Comparison of ENCODE assay signal across 9 mouse cellular contexts in the genomic region with DNA sequence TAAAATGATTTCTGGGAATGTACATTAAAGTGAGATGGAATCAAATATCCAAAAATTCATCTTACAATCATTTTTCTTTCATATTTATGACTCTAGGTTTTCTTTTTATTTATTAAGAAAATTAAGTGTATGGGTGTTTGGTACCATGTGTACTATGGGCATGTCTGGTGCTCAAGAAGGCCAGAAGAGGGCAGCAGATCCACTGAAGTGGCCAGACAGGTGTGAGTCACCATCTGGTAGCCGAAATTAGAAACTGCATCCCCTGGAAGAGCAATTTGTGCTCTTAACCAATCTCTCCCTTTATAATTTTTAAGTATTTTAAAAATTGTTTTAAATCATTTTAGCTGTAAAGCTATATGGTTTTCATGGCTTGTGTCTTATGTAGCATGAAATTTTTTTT. TPM values are rescaled to one million over a fixed set of nuclear protein-coding genes. Genes with fewer than 3 reads are reported as not detected.
DNase-seq lines count a peak whose midpoint lies in the region; ATAC-seq and TF ChIP-seq lines count a peak whose summit lies in the region.
"Had no signal": no experiment of that assay in that cellular context is flagged by ENCODE, and none has a peak within 500 bp of the region (broad histone marks: within the 10 kb centered on the region; RNA-seq: fewer than 3 reads in every experiment).

No protein-coding gene starts in this region.

- peak; percentile 11 for DNase-seq in gastrocnemius, adult 18-20 months (ENCODE audit: low spot score)
- DNase-seq in gastrocnemius, postnatal 25 days: no peak
- peak in 1 of 2 experiments; percentile 10 for DNase-seq in spleen, adult 2 months (ENCODE audit: low read depth in 1 of 2, low spot score in 2 of 2)
- DNase-seq in spleen, adult 12 weeks (ENCODE audit: low spot score): no peak
- peak; percentile 40 for DNase-seq in kidney, postnatal 0 days (ENCODE audit: low spot score)
- DNase-seq in retina, adult 2 months (ENCODE audit: low read depth, low spot score): peak; percentile 11
- no peak for DNase-seq in urinary bladder, postnatal 10 days (ENCODE audit: low spot score)

- no peak overlapping the region for H3K4me3 ChIP-seq in spleen, adult 2 months (ENCODE audit: extremely low read depth, insufficient read depth, insufficient read length)
- H3K4me3 ChIP-seq in bone marrow macrophage, adult 2 months (ENCODE audit: insufficient read depth, low read length): no peak overlapping the region
- no peak overlapping the region for H3K4me3 ChIP-seq in kidney, postnatal 0 days (replicated peaks; ENCODE audit: low read depth, low read length)
- H3K4me3 ChIP-seq: limb, embryonic 15.5 days had no signal

- no peak for ATAC-seq in kidney, postnatal 0 days (replicated peaks; ENCODE audit: low FRiP score, low read depth)

- WGBS in spleen, adult 2 months: 11% methylated on average over 1 of the region's 1 CpGs
- WGBS in kidney, postnatal 0 days: 17% methylated on average over 1 of the region's 1 CpGs

- H3K27ac ChIP-seq in spleen, adult 2 months (ENCODE audit: insufficient read depth, low read length): no peak overlapping the region
- no peak overlapping the region for H3K27ac ChIP-seq in bone marrow macrophage, adult 2 months (ENCODE audit: insufficient read depth, low read depth, low read length)
- no peak overlapping the region for H3K27ac ChIP-seq in kidney, postnatal 0 days
- H3K27ac ChIP-seq: limb, embryonic 15.5 days had no signal

- no peak overlapping the region for H3K9ac ChIP-seq in kidney, postnatal 0 days (ENCODE audit: low read depth, low read length)
- H3K9ac ChIP-seq: limb, embryonic 15.5 days had no signal

- H3K9me3 ChIP-seq in kidney, postnatal 0 days (replicated peaks; ENCODE audit: low read length): no peaks in the 10 kb centered on the region
- H3K9me3 ChIP-seq: limb, embryonic 15.5 days had no signal

- no peaks in the 10 kb centered on the region for H3K4me1 ChIP-seq in spleen, adult 2 months (ENCODE audit: control insufficient read depth, insufficient read depth, insufficient read length)
- no peaks in the 10 kb centered on the region for H3K4me1 ChIP-seq in bone marrow macrophage, adult 2 months (ENCODE audit: control insufficient read depth, insufficient read depth, low read length)
- no peaks in the 10 kb centered on the region for H3K4me1 ChIP-seq in kidney, postnatal 0 days (replicated peaks; ENCODE audit: insufficient read depth, low read length)
- H3K4me1 ChIP-seq: limb, embryonic 15.5 days had no signal

- peak; percentile 19; the same call in 1 of the 2 replicates for TF ChIP-seq CTCF in spleen, adult 2 months (IDR thresholded peaks at IDR 0.05; ENCODE audit: extremely low read depth, insufficient read depth, insufficient read length, insufficient replicate concordance)
- peak; percentile 28; the same call in 1 of the 2 replicates for TF ChIP-seq CTCF in bone marrow macrophage, adult 2 months (IDR thresholded peaks at IDR 0.05; ENCODE audit: low read depth, low read length)
- TF ChIP-seq CTCF in kidney, postnatal 0 days (IDR thresholded peaks at IDR 0.05; ENCODE audit: low read depth): peak; percentile 61

- no peak for TF ChIP-seq POLR2A in spleen, adult 2 months (IDR thresholded peaks at IDR 0.05; ENCODE audit: low read depth, low read length)
- TF ChIP-seq POLR2A in bone marrow macrophage, adult 2 months (IDR thresholded peaks at IDR 0.05; ENCODE audit: borderline replicate concordance, low read depth, low read length): no peak

- H3K36me3 ChIP-seq in spleen, adult 2 months (ENCODE audit: control insufficient read depth, insufficient read depth, low read length): no peaks in the 10 kb centered on the region
- no peaks in the 10 kb centered on the region for H3K36me3 ChIP-seq in kidney, postnatal 0 days (ENCODE audit: insufficient read depth, low read length)
- H3K36me3 ChIP-seq: limb, embryonic 15.5 days had no signal

- H3K4me2 ChIP-seq in kidney, postnatal 0 days (ENCODE audit: low read length): no peak overlapping the region
- H3K4me2 ChIP-seq: limb, embryonic 15.5 days had no signal

- no peaks in the 10 kb centered on the region for H3K27me3 ChIP-seq in spleen, adult 2 months (ENCODE audit: control insufficient read depth, insufficient read depth, low read length)
- no peaks in the 10 kb centered on the region for H3K27me3 ChIP-seq in kidney, postnatal 0 days (ENCODE audit: insufficient read depth, low read length)
- H3K27me3 ChIP-seq: limb, embryonic 15.5 days had no signal

RNA-seq across cellular contexts. Expression of a gene that starts 54.7 kb away (rescaled TPM):
- total RNA-seq in gastrocnemius, adult 18-20 months (2021): 1 to 10 TPM; 7.6 to 7.7 TPM
- 1 to 10 TPM; 5.1 to 5.7 TPM for total RNA-seq in gastrocnemius, postnatal 25 days (2021)
- 7.0 and 10.7 TPM in 2 replicates for polyA plus RNA-seq in spleen, adult 2 months (2012; rRNA removed)
- polyA plus RNA-seq in bone marrow macrophage, adult 2 months (2012; ENCODE audit: insufficient read depth, insufficient read length, missing spikeins): 39.9 and 50.5 TPM in 2 replicates
- polyA plus RNA-seq in kidney, postnatal 0 days (2015; fragmentation: Nextera tagmentation; extraction: Ambion mirVana): 13.9 and 14.5 TPM in 2 replicates

Comparison
In these comparisons a context has a peak if more than half of its experiments do, and no peak if none do; other contexts are left out.
1. DNase-seq: peak in gastrocnemius, adult 18-20 months (single experiment), kidney, postnatal 0 days (single experiment) and retina, adult 2 months (single experiment); none in gastrocnemius, postnatal 25 days (single experiment), spleen, adult 12 weeks (single experiment) and urinary bladder, postnatal 10 days (single experiment).
2. Peak in every context shown above with its lines, with median percentiles within 50 percentile points of each other: CTCF ChIP-seq.